Mouse (Mus musculus): ENCODE measurements around the gene Mlf1.

- TF ChIP-seq CTCF (IDR thresholded peaks at IDR 0.05; ENCODE audit: control insufficient read depth, insufficient read depth, low read length) (no peak), POLR2A (IDR thresholded peaks at IDR 0.05; ENCODE audit: borderline replicate concordance, control insufficient read depth, low read depth, low read length) (no peak)
Measured at GRCm38 (mm10) chr3:67372781-67373180, 1.1 kb upstream of the Mlf1 start.
